Mouse (Mus musculus) adrenal gland, postnatal 4 days (tissue): Measurements from ENCODE around the gene Ank2. TPM values are rescaled to one million over a fixed set of nuclear protein-coding genes. Genes with fewer than 3 reads are reported as not detected.

Experiments
- DNase-seq, 2 experiments: peaks; one replicate each; pipeline ENCODE4 v3.0.0; 2021 to 2022; ENCODE audit warnings: low spot score in 2 of 2, mixed read lengths in 2 of 2
- total RNA-seq, 2 experiments: library from RNA; stranded (reverse); gene quantifications; 2 replicates each; pipeline ENCODE4 v1.2.3; 2021

The Ank2 gene
- total RNA-seq, 2 experiments from 2014 or later = 91.4 to 93.0 TPM

DNA sequence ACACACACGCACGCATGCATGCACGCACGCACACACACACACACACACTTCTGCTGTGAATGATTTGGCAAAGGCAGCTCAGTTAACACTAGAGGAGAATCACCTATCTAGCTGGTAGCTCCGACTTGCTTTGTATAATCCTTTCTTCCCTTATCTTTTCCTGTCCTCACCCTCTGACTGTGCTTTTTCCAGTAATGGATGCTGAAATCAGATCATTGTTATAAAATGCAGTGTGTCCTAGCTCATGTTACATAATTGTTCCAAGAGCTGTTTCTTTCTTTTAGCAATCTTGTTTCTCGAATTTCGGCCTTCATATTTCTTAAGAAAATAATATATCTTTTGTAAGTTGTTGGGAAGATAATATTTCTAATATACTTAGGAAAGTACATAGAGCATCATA, 457.9 kb downstream of the Ank2 start:
- DNase-seq = no peak

GRCm38 (mm10) chr3:127038570-127038969, 460.6 kb downstream of the Ank2 start:
- no peak for DNase-seq

DNA sequence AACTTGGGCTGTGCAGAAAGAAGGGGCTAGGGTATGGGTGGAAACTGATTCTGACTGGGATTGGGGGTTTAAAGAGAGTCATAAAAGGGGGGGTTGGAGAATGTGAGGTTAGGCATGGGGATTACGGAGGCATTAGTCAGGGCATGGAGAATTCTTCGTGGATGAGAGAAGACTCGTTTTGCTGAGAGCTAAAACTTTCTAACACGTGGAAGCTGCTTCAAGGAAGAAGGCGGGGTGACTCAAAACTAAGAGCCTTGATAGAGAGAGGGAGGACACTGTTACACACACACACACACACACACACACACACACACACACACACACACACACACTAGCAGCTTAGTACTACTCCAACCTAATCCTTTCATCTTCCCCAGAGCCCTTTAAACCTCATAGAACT, 463.0 kb downstream of the Ank2 start:
- no peak for DNase-seq

- no peak for DNase-seq
These were observed 463.6 kb downstream of the Ank2 start for GRCm38 (mm10) chr3:127035540-127035939.

GRCm38 (mm10) chr3:127034983-127035382, 464.2 kb downstream of the Ank2 start:
- no peak for DNase-seq

DNA sequence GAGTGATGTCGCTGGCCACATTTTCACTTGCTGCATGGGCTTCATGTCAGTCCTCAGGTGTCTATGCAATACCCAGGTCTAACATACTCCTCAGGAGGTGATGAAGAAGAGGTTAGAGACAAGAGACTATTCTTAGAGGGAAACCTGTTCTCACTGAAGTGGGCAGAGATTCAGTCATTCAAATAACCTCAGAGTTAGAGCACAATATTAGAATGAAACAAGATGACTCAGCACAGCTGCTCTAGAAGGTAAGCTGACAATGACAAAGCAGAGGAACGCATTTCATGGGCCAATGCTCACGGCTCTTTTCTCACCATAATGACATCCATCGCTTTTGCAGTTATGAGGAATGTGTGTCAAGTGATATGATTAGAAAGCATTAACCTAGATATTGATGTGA, 475.2 kb downstream of the Ank2 start:
- DNase-seq = no peak

DNA sequence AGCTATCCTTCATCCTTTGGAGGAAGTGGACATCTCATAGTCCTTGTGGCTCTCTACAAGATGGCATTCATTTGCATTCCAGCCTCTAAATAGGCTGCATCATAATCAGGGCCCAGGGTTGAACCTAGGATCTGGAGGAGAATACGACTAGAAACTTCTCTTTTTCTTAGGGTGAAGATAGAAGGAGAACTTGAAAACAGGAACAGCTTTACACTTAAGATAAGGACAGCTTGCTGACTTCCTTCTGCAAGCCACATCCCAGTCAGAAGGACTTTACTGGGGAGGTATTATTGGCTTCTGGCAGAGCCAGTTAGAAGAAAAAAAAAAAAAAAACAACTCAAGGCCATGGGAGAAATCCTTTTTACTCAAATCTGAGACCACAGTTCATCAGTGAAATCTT, 479.0 kb downstream of the Ank2 start:
- DNase-seq = no peak

DNA sequence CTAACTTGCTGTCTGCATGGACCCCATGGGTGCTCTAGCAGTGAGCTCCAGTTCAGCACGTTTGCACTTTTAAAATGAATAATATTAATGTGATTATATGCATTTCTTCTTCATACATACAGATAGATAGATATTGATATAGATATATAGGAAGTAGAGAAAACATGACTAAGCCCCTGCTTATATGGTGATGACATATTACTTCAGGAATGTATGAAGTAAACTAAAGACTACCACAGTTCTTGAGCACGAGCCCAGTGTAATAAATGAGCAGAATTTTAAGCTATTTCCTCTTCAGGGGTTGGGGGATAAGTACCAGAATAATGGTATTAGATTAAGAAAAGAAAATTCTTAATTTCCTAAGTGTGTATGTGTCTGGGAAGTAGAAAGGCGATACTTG, 479.4 kb downstream of the Ank2 start:
- no peak for DNase-seq

DNA sequence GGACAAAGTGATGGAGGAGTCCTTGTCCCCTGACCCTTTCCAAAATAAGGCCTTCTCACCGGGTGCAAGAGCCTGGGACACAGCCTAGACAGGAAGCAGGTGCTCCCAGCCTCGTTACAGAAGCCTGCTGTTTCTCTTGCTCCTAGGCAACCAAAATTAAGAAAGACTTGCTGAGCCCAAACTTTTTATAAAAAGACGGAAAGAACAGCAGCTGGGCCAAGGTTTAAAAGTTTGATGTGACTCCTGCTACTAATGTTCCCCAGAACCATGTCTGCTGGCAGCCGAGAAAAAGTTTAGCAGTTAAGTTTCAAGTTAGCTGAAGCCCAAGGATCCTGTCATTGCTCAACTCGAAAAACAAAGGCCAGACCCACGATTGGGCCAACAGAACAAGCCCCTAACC, 480.0 kb downstream of the Ank2 start:
- no peak for DNase-seq

GRCm38 (mm10) chr3:127017523-127017922, 481.6 kb downstream of the Ank2 start:
- no peak for DNase-seq

GRCm38 (mm10) chr3:127015596-127015995, 483.6 kb downstream of the Ank2 start:
- no peak for DNase-seq

DNA sequence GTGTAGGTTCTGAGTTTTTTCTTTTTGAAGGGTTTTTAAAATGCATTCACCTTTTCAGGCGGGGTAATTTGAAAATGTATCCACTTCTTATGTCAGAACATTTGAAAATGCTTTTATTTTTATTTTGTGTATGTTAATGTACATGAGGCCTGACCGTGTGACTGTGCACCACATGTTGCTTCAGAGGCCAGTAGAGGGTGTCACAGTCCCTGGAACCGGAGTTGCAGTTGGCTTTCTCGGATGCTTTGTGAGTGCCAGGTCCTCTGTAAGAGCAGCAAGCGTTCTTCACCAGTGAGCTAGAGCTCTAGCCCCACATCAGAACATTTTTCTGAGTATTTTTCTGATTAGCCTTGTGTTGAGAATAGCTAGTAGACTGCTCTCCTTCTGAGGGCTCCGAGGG, 484.0 kb downstream of the Ank2 start:
- DNase-seq = no peak

DNA sequence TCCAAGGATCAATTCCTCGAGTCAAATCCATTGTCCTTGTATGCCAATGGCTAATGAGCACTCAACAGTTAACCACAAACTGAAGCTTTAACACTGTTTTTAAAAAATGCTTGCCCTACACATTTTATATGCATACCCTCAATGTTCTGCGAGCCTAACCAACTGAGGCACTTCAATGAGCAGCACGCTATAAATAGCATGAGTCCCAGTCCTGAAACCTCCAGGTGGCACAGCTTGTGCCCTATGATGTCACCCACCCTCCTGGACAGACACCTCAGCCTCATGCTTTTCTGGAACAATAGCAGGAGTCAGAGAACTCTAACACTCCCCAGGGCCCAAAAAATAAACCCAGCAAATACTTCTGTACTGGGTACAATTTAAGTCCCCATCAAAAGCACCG, 485.2 kb downstream of the Ank2 start:
- DNase-seq = no peak

DNA sequence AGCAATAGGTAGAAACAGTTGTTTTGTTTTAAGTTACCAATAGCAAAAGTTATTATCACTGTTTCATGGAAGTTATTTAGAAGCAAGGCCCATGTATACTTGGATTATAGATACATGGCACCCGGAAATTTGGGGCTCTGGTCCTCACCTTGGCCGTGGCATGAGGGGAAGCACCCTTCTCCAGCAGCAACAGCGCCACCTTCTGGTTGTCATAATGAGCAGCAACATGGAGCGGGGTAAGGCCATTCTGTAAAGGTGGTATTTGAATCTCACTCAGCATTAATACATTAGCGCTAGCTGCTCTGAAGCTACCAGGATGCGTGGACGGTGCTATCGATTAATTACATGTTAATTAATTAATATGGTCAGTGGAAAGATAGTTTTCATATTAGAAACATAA, 486.6 kb downstream of the Ank2 start:
- DNase-seq = no peak

DNA sequence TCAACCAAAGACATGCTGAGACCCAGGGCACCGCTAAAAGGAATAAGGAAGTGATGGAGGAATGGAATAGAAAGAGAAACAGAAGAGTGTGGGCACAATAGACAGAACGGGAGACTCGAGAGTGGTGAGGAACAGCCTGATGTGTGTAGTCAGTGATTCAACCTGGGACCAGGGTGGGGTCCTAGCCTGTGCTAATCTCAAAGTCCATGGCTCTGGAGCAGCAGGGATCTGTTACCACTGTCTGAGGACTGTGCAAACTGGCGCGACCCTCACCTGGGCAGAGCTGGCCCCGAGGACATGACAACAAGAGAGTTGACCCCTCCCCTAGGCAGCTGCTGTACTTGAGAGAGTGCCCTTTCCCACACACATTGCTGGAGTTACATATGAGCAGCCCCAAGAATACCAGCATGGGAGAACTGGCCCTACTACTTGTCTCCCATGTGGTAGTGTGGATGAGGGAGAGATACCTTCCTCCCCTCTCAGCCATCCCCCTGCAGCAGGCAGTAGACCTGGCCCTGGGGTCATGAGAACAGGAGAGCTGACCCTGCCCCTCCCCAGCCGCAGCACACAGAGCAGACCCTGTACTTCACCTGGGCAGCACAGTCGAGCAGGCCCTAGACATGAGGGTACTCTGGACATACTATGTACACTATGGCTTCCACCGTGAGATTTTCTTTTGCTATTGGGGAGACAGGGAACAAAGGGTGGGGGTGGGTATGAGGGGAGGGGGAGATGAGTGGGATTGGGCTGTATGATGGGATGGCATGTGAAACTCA, 493.1 kb downstream of the Ank2 start:
- DNase-seq = no peak

- no peak for DNase-seq
These were observed 494.1 kb downstream of the Ank2 start for GRCm38 (mm10) chr3:127004860-127005633.

- DNase-seq = no peak
These were observed 495.2 kb downstream of the Ank2 start for GRCm38 (mm10) chr3:127003946-127004345.

GRCm38 (mm10) chr3:126998742-126999112, 500.4 kb downstream of the Ank2 start:
- no peak for DNase-seq

- no peak for DNase-seq
These were observed 501.0 kb downstream of the Ank2 start for GRCm38 (mm10) chr3:126998008-126998741.

GRCm38 (mm10) chr3:126997391-126998007, 501.7 kb downstream of the Ank2 start:
- no peak for DNase-seq

- DNase-seq = no peak
These were observed 502.4 kb downstream of the Ank2 start for GRCm38 (mm10) chr3:126996721-126997120.

GRCm38 (mm10) chr3:126995970-126996369, 503.2 kb downstream of the Ank2 start:
- DNase-seq = no peak
